Mouse (Mus musculus) heart, embryonic 16.5 days (tissue): ENCODE measurements at regions not wholly inside any gene's neighbourhood (a gene's known extent, or its start where the extent isn't known, plus 50 kb on each side); places are given as distances from the start of the nearest gene placed in this dataset.

Experiments
- ATAC-seq: fragments of 200-750 bp; cut with Nextera tagmentation; replicated peaks from 2 replicates; pipeline ENCODE4 v1.8.0; 2017; ENCODE audit warnings: moderate number of reproducible peaks; ENCODE audit not compliant: insufficient read depth, low FRiP score; ENCODE audit errors: extremely low read depth
- H3K27ac ChIP-seq: fragments of 300-500 bp; sonication (generic); 2 replicates; pipeline ENCODE4 v1.5.1; 2014; ENCODE audit warnings: mild to moderate bottlenecking, low read length, control low read depth, moderate library complexity
- H3K27me3 ChIP-seq: fragments of 300-500 bp; sonication (generic); 2 replicates; pipeline ENCODE4 v1.6.1; 2014; ENCODE audit warnings: low read length, mixed read lengths; ENCODE audit not compliant: control insufficient read depth, insufficient read depth
- H3K36me3 ChIP-seq: fragments of 300-500 bp; sonication (generic); 2 replicates; pipeline ENCODE4 v1.6.1; 2014; ENCODE audit not compliant: control insufficient read depth, insufficient read depth
- H3K4me1 ChIP-seq: fragments of 300-500 bp; sonication (generic); 2 replicates; pipeline ENCODE4 v1.6.1; 2014; ENCODE audit warnings: low read length, mixed read lengths; ENCODE audit not compliant: control insufficient read depth, insufficient read depth
- H3K4me2 ChIP-seq: fragments of 300-500 bp; sonication (generic); 2 replicates; pipeline ENCODE4 v1.6.1; 2014; ENCODE audit warnings: low read depth, mild to moderate bottlenecking, control low read depth, low read length
- H3K4me3 ChIP-seq: fragments of 300-500 bp; sonication (generic); 2 replicates; pipeline ENCODE4 v1.5.1; 2014; ENCODE audit warnings: mild to moderate bottlenecking, control low read depth, low read length
- H3K9ac ChIP-seq: fragments of 300-500 bp; sonication (generic); 2 replicates; pipeline ENCODE4 v1.6.1; 2014; ENCODE audit warnings: low read length, control low read depth
- H3K9me3 ChIP-seq: fragments of 300-500 bp; sonication (generic); replicated peaks from 2 replicates; pipeline ENCODE4 v1.6.1; 2016; ENCODE audit warnings: low read length; ENCODE audit not compliant: control insufficient read depth
- WGBS: fragments of 180-500 bp; shearing (Covaris S2); extraction: QIAGEN DNeasy Blood & Tissue Kit; methylation state at CpG from one replicate; pipeline ENCODE4 v1.1.7; 2014; 5-methylcytosine and 5-hydroxymethylcytosine counted together

- H3K36me3 ChIP-seq, result no peaks in the 10 kb centered on the region
- no peak for ATAC-seq
- H3K9me3 ChIP-seq, result no peaks in the 10 kb centered on the region
- no peak overlapping the region for H3K27ac ChIP-seq
- WGBS, result 43% methylated on average over 15 of the region's 15 CpGs
- no peak overlapping the region for H3K4me3 ChIP-seq
- H3K27me3 ChIP-seq, result no peaks in the 10 kb centered on the region
- no peak overlapping the region for H3K9ac ChIP-seq
- no peak overlapping the region for H3K4me2 ChIP-seq
- 0 out of 2 replicates have a peak, but pooled peaks cover 6% of the 10 kb centered on the region for H3K4me1 ChIP-seq
Observed at GRCm38 (mm10) chr4:131483958-131484605, 354.0 kb downstream of the Ptpru start.

- Histone ChIP-seq H3K4me2 (no peak overlapping the region), H3K9ac (no peak overlapping the region), H3K4me3 (no peak overlapping the region), H3K27ac (no peak overlapping the region), H3K4me1 (0 out of 2 replicates have a peak, but pooled peaks cover 6% of the 10 kb centered on the region), H3K9me3 (no peaks in the 10 kb centered on the region), H3K27me3 (no peaks in the 10 kb centered on the region), H3K36me3 (no peaks in the 10 kb centered on the region)
- ATAC-seq, result no peak
- 40% methylated on average over 14 of the region's 14 CpGs for WGBS
Observed at GRCm38 (mm10) chr4:131484607-131485111, 353.4 kb downstream of the Ptpru start.

DNA sequence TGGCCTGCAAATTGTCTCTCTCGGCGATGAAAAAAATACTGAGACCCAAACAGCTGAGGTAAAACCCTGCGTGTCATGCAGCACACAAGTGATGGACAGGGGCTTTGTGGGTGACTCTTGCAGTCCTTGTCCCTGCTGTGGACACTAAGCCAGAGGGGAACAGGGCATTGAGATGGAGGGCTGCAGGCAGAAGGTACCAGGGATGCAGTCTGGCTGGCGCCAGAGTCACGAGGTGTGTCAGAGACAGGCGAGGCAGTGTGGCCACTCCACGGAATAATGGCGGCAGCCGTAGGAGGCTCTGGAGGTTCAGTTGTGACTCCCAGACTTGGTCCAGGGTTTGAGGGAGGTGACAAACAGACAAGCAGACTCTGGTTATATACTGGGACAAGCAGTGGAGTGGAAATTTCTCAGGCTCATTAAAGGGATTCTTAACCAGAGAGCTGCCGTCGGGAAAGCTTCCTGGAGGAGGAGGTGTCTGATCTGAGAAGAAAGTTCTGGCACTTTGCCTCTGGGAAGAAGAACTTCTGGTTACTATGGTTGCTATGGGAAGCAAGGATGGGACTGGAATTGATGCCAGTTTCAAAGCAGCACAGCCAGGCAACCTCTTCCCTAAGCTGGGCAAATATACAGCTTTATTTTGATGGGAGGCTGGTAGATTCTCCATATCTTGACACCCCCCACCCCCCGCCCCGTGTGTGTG is 352.8 kb downstream of the Ptpru start:
- H3K27ac ChIP-seq, result no peak overlapping the region
- H3K4me1 ChIP-seq, result 0 out of 2 replicates have a peak, but pooled peaks cover 6% of the 10 kb centered on the region
- 67% methylated on average over 13 of the region's 13 CpGs for WGBS
- H3K36me3 ChIP-seq, result no peaks in the 10 kb centered on the region
- no peak overlapping the region for H3K9ac ChIP-seq
- no peaks in the 10 kb centered on the region for H3K27me3 ChIP-seq
- ATAC-seq, result no peak
- no peak overlapping the region for H3K4me2 ChIP-seq
- H3K9me3 ChIP-seq, result no peaks in the 10 kb centered on the region
- H3K4me3 ChIP-seq, result no peak overlapping the region

GRCm38 (mm10) chr4:131486821-131487220 is 351.3 kb downstream of the Ptpru start:
- Histone ChIP-seq H3K4me3 (no peak overlapping the region), H3K9me3 (no peaks in the 10 kb centered on the region), H3K9ac (no peak overlapping the region), H3K36me3 (no peaks in the 10 kb centered on the region), H3K27ac (no peak overlapping the region), H3K4me2 (no peak overlapping the region), H3K27me3 (no peaks in the 10 kb centered on the region), H3K4me1 (0 out of 2 replicates have a peak, but pooled peaks cover 6% of the 10 kb centered on the region)
- ATAC-seq, result no peak
- 13% methylated on average over 4 of the region's 4 CpGs for WGBS

- Histone ChIP-seq H3K4me3 (no peak overlapping the region), H3K4me1 (0 out of 2 replicates have a peak, but pooled peaks cover 6% of the 10 kb centered on the region), H3K27me3 (peaks cover 3% of the 10 kb centered on the region; the same call in 1 of the 2 replicates), H3K9ac (no peak overlapping the region), H3K36me3 (no peaks in the 10 kb centered on the region), H3K27ac (no peak overlapping the region), H3K4me2 (no peak overlapping the region), H3K9me3 (no peaks in the 10 kb centered on the region)
- 32% methylated on average over 6 of the region's 6 CpGs for WGBS
- no peak for ATAC-seq
Observed at GRCm38 (mm10) chr4:131488246-131488645, 349.8 kb downstream of the Ptpru start.

DNA sequence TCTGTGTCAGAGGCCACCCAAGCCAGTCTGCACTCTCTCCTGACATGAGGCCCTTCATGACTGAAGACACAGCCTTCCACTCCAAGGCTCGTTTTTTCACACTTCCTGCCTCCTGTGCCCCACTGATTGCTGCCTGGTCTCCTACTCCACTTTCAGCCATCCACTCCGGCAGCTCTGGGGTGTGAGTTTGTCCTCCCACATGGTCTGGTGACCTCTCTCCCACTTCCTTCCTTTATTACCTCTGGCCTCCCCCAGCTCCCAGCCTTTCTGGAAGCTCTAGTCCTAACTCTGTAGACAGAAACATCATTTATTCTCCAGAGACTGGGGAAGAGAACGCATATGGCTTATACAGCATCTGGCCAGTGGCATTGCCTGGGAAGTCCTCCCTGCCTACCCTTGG is 349.0 kb downstream of the Ptpru start:
- ATAC-seq, result no peak
- 32% methylated on average over 3 of the region's 3 CpGs for WGBS
- peaks cover 7% of the 10 kb centered on the region; the same call in 1 of the 2 replicates for H3K27me3 ChIP-seq
- H3K9me3 ChIP-seq, result no peaks in the 10 kb centered on the region
- H3K4me1 ChIP-seq, result 0 out of 2 replicates have a peak, but pooled peaks cover 6% of the 10 kb centered on the region
- H3K27ac ChIP-seq, result no peak overlapping the region
- no peak overlapping the region for H3K9ac ChIP-seq
- H3K36me3 ChIP-seq, result no peaks in the 10 kb centered on the region
- no peak overlapping the region for H3K4me2 ChIP-seq
- no peak overlapping the region for H3K4me3 ChIP-seq

GRCm38 (mm10) chr4:131491960-131492359 is 346.1 kb downstream of the Ptpru start:
- no peak for ATAC-seq
- Histone ChIP-seq H3K27me3 (peaks cover 11% of the 10 kb centered on the region), H3K36me3 (no peaks in the 10 kb centered on the region), H3K9ac (no peak overlapping the region), H3K4me2 (no peak overlapping the region), H3K27ac (no peak overlapping the region), H3K4me1 (0 out of 2 replicates have a peak, but pooled peaks cover 4% of the 10 kb centered on the region), H3K4me3 (no peak overlapping the region), H3K9me3 (no peaks in the 10 kb centered on the region)
- 44% methylated on average over 4 of the region's 4 CpGs for WGBS

DNA sequence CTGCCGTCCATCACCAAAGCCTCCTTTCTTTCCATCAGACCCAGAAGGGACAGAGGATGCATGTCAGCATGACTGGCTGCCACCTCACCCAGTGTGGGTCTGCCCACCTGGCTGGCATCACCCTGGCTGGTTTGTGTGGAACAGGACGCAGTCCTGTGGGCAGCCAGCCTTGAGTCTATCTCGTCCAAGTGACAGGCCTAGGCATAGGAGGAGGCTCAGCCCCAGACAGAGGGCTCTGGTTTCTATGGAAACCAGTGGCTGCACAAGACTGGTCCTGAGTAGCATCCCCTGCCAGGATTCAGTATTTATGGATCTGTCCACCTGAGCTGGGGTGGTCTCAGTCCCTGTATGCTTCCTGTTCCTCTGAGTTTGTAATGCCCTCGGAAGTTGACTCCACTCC is 344.4 kb downstream of the Ptpru start:
- Histone ChIP-seq H3K4me3 (no peak overlapping the region), H3K27ac (no peak overlapping the region), H3K9ac (no peak overlapping the region), H3K9me3 (no peaks in the 10 kb centered on the region), H3K36me3 (no peaks in the 10 kb centered on the region), H3K27me3 (peaks cover 11% of the 10 kb centered on the region), H3K4me2 (no peak overlapping the region), H3K4me1 (0 out of 2 replicates have a peak, but pooled peaks cover 1% of the 10 kb centered on the region)
- WGBS, result 35% methylated on average over 4 of the region's 4 CpGs
- ATAC-seq, result no peak

GRCm38 (mm10) chr4:131496900-131497299 is 341.2 kb downstream of the Ptpru start:
- H3K4me3 ChIP-seq, result no peak overlapping the region
- peaks cover 11% of the 10 kb centered on the region for H3K27me3 ChIP-seq
- 58% methylated on average over 5 of the region's 5 CpGs for WGBS
- H3K4me2 ChIP-seq, result no peak overlapping the region
- H3K27ac ChIP-seq, result no peak overlapping the region
- no peaks in the 10 kb centered on the region for H3K36me3 ChIP-seq
- H3K4me1 ChIP-seq, result no peaks in the 10 kb centered on the region
- no peak for ATAC-seq
- no peaks in the 10 kb centered on the region for H3K9me3 ChIP-seq
- H3K9ac ChIP-seq, result no peak overlapping the region
